Mouse (Mus musculus): ENCODE measurements around the gene Fdps.

- TF ChIP-seq CTCF (IDR thresholded peaks at IDR 0.05; ENCODE audit: low read depth) (no peak), EP300 (IDR thresholded peaks at IDR 0.05; ENCODE audit: low read depth) (no peak)
These were observed 28.1 kb upstream of the Fdps start for GRCm38 (mm10) chr3:89129908-89130307.

All from heart, postnatal 0 days (tissue).